Mouse (Mus musculus): ENCODE results near the gene Rora. TPM values are rescaled to one million over a fixed set of nuclear protein-coding genes. Genes with fewer than 3 reads are reported as not detected.

Rora gene
- polyA plus RNA-seq, 1 experiment from 2014 or later: 8.9 TPM

GRCm38 (mm10) chr9:69404671-69405070, 751.1 kb downstream of the Rora start:
- H3K27me3 ChIP-seq: no peaks in the 10 kb centered on the region
- no peaks in the 10 kb centered on the region for H3K9me3 ChIP-seq (replicated peaks)
- no peak overlapping the region for H3K27ac ChIP-seq
- H3K4me1 ChIP-seq: no peaks in the 10 kb centered on the region
- 78% methylated on average over 6 of the region's 6 CpGs for WGBS
- no peak for ATAC-seq (replicated peaks; ENCODE audit: low FRiP score)
- no peak overlapping the region for H3K4me2 ChIP-seq
- no peak overlapping the region for H3K9ac ChIP-seq
- no peak overlapping the region for H3K4me3 ChIP-seq (replicated peaks)
- H3K36me3 ChIP-seq: peaks cover 13% of the 10 kb centered on the region

DNA sequence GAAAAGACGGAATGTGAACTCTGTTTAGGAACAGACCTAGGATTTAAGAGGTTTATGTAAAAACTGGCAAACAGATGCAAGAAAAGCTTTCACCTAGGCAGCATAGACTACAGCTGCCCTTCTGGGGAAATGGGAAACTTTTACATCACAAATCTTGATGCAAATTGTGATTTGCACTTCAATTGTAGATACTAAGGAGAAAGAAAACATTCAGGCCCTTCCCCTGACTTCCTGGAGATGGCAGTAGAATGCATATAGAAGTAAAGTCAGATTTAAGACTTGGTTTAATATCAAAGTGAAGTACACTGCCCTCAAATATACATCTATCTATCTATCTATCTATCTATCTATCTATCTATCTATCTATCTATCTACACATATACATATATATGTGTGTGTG, 765.9 kb downstream of the Rora start:
- Histone ChIP-seq H3K4me1 (no peaks in the 10 kb centered on the region), H3K9me3 (replicated peaks) (no peaks in the 10 kb centered on the region), H3K36me3 (peaks cover 80% of the 10 kb centered on the region), H3K4me2 (no peak overlapping the region), H3K27me3 (no peaks in the 10 kb centered on the region), H3K4me3 (replicated peaks) (no peak overlapping the region), H3K9ac (no peak overlapping the region), H3K27ac (no peak overlapping the region)
- no peak for ATAC-seq (replicated peaks; ENCODE audit: low FRiP score)
- 91% methylated on average over 1 of the region's 1 CpGs for WGBS

DNA sequence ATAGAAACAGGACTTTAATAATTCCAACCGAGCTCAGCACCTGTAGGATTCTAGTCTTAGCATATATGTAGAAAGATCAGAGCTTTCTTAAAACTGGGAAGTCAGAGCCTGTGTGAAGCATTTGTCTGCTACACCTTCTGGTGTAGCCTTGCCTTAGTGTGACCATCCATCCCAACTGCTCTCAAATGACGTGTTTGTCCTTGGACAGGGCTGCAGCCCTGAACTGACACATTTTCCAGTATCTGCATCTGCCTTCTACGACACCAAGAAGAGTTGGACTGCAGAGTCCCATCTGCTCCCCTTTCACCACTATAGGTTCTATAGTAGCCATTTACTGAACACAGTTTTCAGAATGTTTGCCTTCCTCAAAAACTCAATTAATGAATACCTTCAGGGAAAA, 776.9 kb downstream of the Rora start:
- WGBS: 83% methylated on average over 3 of the region's 3 CpGs
- no peaks in the 10 kb centered on the region for H3K27me3 ChIP-seq

DNA sequence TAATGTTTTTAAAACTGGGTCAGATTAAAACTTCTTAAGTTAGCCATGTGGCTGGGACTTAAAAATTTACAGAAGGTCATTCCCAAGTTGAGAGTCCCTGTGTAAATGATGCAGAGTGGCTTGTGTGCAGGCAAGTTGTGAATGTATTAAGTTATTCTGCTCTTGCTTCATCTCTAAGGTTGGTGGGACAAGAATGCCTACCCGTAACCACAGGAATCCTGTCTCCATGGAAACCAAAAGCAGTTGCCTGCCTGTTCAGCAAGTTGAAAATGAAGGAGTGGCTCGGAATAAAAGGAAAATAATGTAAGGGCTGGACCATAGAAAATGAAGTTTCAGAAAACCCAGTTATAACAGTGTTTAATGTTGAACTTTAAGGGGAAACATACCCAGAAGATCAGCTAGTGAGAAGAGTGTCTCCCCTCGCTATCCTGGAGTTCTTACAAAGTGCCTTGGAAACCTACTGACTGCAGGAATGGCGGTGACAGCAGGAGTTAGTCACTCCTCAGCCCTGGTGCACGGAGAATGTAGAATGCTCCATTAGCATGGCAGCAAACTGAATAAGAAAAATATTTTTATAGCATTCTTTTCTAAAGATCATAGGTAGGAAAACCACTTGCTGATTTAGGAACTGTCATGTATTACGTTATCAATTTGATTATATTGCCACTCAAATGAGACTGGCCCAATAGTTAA, 778.4 kb downstream of the Rora start:
- Histone ChIP-seq H3K4me3 (replicated peaks) (no peak overlapping the region), H3K9me3 (replicated peaks) (no peaks in the 10 kb centered on the region), H3K9ac (no peak overlapping the region), H3K4me2 (no peak overlapping the region), H3K27ac (peak overlapping the region; percentile 71), H3K27me3 (no peaks in the 10 kb centered on the region), H3K4me1 (peaks cover 24% of the 10 kb centered on the region), H3K36me3 (peaks cover 33% of the 10 kb centered on the region)
- ATAC-seq (replicated peaks; ENCODE audit: low FRiP score): no peak
- WGBS: 58% methylated on average over 6 of the region's 6 CpGs

More for the DNA sequence above, 776.9 kb downstream of the Rora start:
- H3K4me1 ChIP-seq: peaks cover 18% of the 10 kb centered on the region
- H3K4me2 ChIP-seq: no peak overlapping the region
- H3K9ac ChIP-seq: no peak overlapping the region
- H3K27ac ChIP-seq: no peak overlapping the region
- no peak overlapping the region for H3K4me3 ChIP-seq (replicated peaks)
- no peak for ATAC-seq (replicated peaks; ENCODE audit: low FRiP score)
- H3K36me3 ChIP-seq: peaks cover 46% of the 10 kb centered on the region
- no peaks in the 10 kb centered on the region for H3K9me3 ChIP-seq (replicated peaks)

DNA sequence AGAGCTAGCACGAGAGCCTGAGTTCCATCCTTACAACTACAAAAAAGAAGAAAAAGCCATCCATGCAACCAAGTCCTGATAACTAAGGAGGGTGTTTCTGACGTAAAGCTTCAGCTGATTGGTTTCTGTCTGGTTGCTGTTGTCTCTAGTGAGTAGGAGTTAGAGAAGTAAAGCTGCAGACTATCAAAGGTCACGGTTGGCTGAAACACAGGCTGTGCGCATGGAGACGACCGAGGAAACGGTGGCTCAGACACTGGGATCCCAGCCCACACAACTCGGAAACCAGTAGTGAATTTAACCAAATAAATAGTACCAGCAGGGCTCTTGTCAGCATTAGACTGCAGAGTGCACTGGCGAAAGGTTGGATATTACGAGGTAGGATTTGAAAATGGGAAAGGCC, 781.6 kb downstream of the Rora start:
- 0 out of 2 replicates have a peak, but pooled peaks have one; percentile 44 for ATAC-seq (replicated peaks; ENCODE audit: low FRiP score)
- H3K27ac ChIP-seq: peak overlapping the region; percentile 25; the same call in 1 of the 2 replicates

GRCm38 (mm10) chr9:69435662-69436061, 782.1 kb downstream of the Rora start:
- no peak for ATAC-seq (replicated peaks; ENCODE audit: low FRiP score)
- Histone ChIP-seq H3K4me2 (no peak overlapping the region), H3K9me3 (replicated peaks) (no peaks in the 10 kb centered on the region), H3K27me3 (no peaks in the 10 kb centered on the region), H3K27ac (peak overlapping the region; percentile 25; the same call in 1 of the 2 replicates), H3K4me1 (peaks cover 37% of the 10 kb centered on the region), H3K4me3 (replicated peaks) (no peak overlapping the region), H3K36me3 (peaks cover 14% of the 10 kb centered on the region), H3K9ac (no peak overlapping the region)

More for the DNA sequence above, 781.6 kb downstream of the Rora start:
- H3K27me3 ChIP-seq: no peaks in the 10 kb centered on the region
- no peak overlapping the region for H3K9ac ChIP-seq
- no peak overlapping the region for H3K4me2 ChIP-seq
- WGBS: 43% methylated on average over 10 of the region's 10 CpGs
- H3K36me3 ChIP-seq: peaks cover 14% of the 10 kb centered on the region
- no peak overlapping the region for H3K4me3 ChIP-seq (replicated peaks)
- no peaks in the 10 kb centered on the region for H3K9me3 ChIP-seq (replicated peaks)
- peaks cover 32% of the 10 kb centered on the region for H3K4me1 ChIP-seq
